Mouse (Mus musculus) T-helper 2 cell (primary cell): Measurements from ENCODE around the gene Plch2.
"Not testable (repeated sequence)": the region's sequence is repeated elsewhere in the genome, so short reads cannot be mapped to it uniquely, and the experiment has no call there.

Source experiments
- in situ Hi-C: fragments of 300-600 bp; cut with MboI, MseI; formaldehyde crosslinking; loops from one replicate; pipeline ENCODE4 v1.15.1; 2025; ENCODE audit warnings: high pct_unique_total_duplicates

Plch2 gene

GRCm38 (mm10) chr4:155056724-155057123, at the start of gene Plch2:
Gene Plch2, minus strand, starts transcription at chr4:155056784.
- in situ Hi-C loops = no loop called here

- in situ Hi-C loops = loop anchor here (5.0 kb wide), 2 partner anchors 64 to 149 kb away; partner anchors contain the start of gene Faap20
These were observed 42.0 kb upstream of the Plch2 start for GRCm38 (mm10) chr4:155098572-155098971.

- in situ Hi-C loops = loop anchor here (5.0 kb wide), 2 partner anchors 65 to 150 kb away; partner anchors contain the start of gene Faap20
These were observed 40.9 kb upstream of the Plch2 start for GRCm38 (mm10) chr4:155097452-155097851.

- in situ Hi-C loops = loop anchor here (5.0 kb wide), 2 partner anchors 66 to 151 kb away; partner anchors contain the start of gene Faap20
These were observed 39.4 kb upstream of the Plch2 start for GRCm38 (mm10) chr4:155095967-155096366.

GRCm38 (mm10) chr4:155095238-155095900, 38.8 kb upstream of the Plch2 start:
- in situ Hi-C loops = loop anchor here (5.0 kb wide), 2 partner anchors 67 to 152 kb away; partner anchors contain the start of gene Faap20

- in situ Hi-C loops = no loop called here
These were observed 38.0 kb upstream of the Plch2 start for GRCm38 (mm10) chr4:155094565-155094964.

GRCm38 (mm10) chr4:155093431-155094149, 37.0 kb upstream of the Plch2 start:
- in situ Hi-C loops = no loop called here

- in situ Hi-C loops = no loop called here
These were observed 36.3 kb upstream of the Plch2 start for GRCm38 (mm10) chr4:155092718-155093430.

- in situ Hi-C loops = no loop called here
These were observed 34.3 kb upstream of the Plch2 start for GRCm38 (mm10) chr4:155090688-155091449.

- in situ Hi-C loops = no loop called here
These were observed 33.6 kb upstream of the Plch2 start for GRCm38 (mm10) chr4:155090147-155090546.

GRCm38 (mm10) chr4:155089241-155089640, 32.7 kb upstream of the Plch2 start:
- in situ Hi-C loops = no loop called here

- in situ Hi-C loops = no loop called here
These were observed 29.8 kb upstream of the Plch2 start, which contains the start of the genes Rer1 and Morn1 for GRCm38 (mm10) chr4:155086108-155087024. Gene Rer1, minus strand, starts transcription at chr4:155086382. Gene Morn1, plus strand, starts transcription at chr4:155086577.

GRCm38 (mm10) chr4:155085206-155086107, 28.9 kb upstream of the Plch2 start:
- in situ Hi-C loops = no loop called here

GRCm38 (mm10) chr4:155084351-155084750, 27.8 kb upstream of the Plch2 start:
- in situ Hi-C loops = no loop called here

- in situ Hi-C loops = no loop called here
These were observed 27.0 kb upstream of the Plch2 start for GRCm38 (mm10) chr4:155083553-155083952.

GRCm38 (mm10) chr4:155079666-155080065, 23.1 kb upstream of the Plch2 start:
- in situ Hi-C loops = no loop called here

GRCm38 (mm10) chr4:155078808-155079207, 22.2 kb upstream of the Plch2 start:
- in situ Hi-C loops = not testable (repeated sequence)

GRCm38 (mm10) chr4:155076677-155077076, 20.1 kb upstream of the Plch2 start:
- in situ Hi-C loops = no loop called here

- in situ Hi-C loops = no loop called here
These were observed 19.2 kb upstream of the Plch2 start for GRCm38 (mm10) chr4:155075813-155076212.
